10 mouse cellular contexts compared by ENCODE assay signal in genomic region chr8:45064197-45064869, GRCm38 (mm10). TPM values are rescaled to one million over a fixed set of nuclear protein-coding genes. Genes with fewer than 3 reads are reported as not detected.
DNase-seq lines count a peak whose midpoint lies in the region; ATAC-seq and TF ChIP-seq lines count a peak whose summit lies in the region.
"Had no signal": no experiment of that assay in that cellular context is flagged by ENCODE, and none has a peak within 500 bp of the region (broad histone marks: within the 10 kb centered on the region; RNA-seq: fewer than 3 reads in every experiment).

No protein-coding gene starts in this region.

- TF ChIP-seq EP300 in ES-Bruce4 (IDR thresholded peaks at IDR 0.05; ENCODE audit: insufficient read depth, low read depth, low read length): peak; percentile 85

- H3K4me3 ChIP-seq in forebrain, embryonic 11.5 days (ENCODE audit: low read depth, low read length): no peak overlapping the region
- no peak overlapping the region for H3K4me3 ChIP-seq in forebrain, embryonic 15.5 days
- H3K4me3 ChIP-seq in ES-Bruce4 (ENCODE audit: low read depth, low read length): no peak overlapping the region
- H3K4me3 ChIP-seq in forebrain, embryonic 14.5 days (ENCODE audit: low read depth, low read length): no peak overlapping the region
- H3K4me3 ChIP-seq in midbrain, embryonic 12.5 days: no peak overlapping the region
- H3K4me3 ChIP-seq: liver, embryonic 13.5 days had no signal

- 0 out of 2 replicates have a peak, but pooled peaks cover 4% of the 10 kb centered on the region for H3K4me1 ChIP-seq in forebrain, embryonic 11.5 days (replicated peaks; ENCODE audit: control insufficient read depth, insufficient read depth, low read length)
- peaks cover 4% of the 10 kb centered on the region for H3K4me1 ChIP-seq in forebrain, embryonic 15.5 days
- no peaks in the 10 kb centered on the region for H3K4me1 ChIP-seq in ES-Bruce4 (ENCODE audit: control insufficient read depth, insufficient read depth, low read length)
- no peaks in the 10 kb centered on the region for H3K4me1 ChIP-seq in forebrain, embryonic 14.5 days (ENCODE audit: control insufficient read depth, insufficient read depth, low read length)
- peaks cover 11% of the 10 kb centered on the region for H3K4me1 ChIP-seq in midbrain, embryonic 12.5 days
- H3K4me1 ChIP-seq: liver, embryonic 13.5 days had no signal

- H3K9ac ChIP-seq in forebrain, embryonic 11.5 days (ENCODE audit: low read length): no peak overlapping the region
- H3K9ac ChIP-seq in forebrain, embryonic 15.5 days (replicated peaks): no peak overlapping the region
- peak overlapping the region; percentile 45 for H3K9ac ChIP-seq in ES-Bruce4 (ENCODE audit: low read depth, poor library complexity, severe bottlenecking)
- no peak overlapping the region for H3K9ac ChIP-seq in forebrain, embryonic 14.5 days (ENCODE audit: low read length)
- H3K9ac ChIP-seq in midbrain, embryonic 12.5 days (replicated peaks): no peak overlapping the region
- H3K9ac ChIP-seq: liver, embryonic 13.5 days had no signal

- peak; percentile 60 for DNase-seq in forebrain, embryonic 11.5 days (ENCODE audit: low spot score)
- DNase-seq in forebrain, embryonic 14.5 days (ENCODE audit: low spot score): no peak
- DNase-seq in thymus, postnatal 10 days (ENCODE audit: low spot score in 2 of 2): no peak
- no peak for DNase-seq in urinary bladder, adult 18-20 months (ENCODE audit: low spot score in 2 of 2)
- no peak for DNase-seq in natural killer cell, adult 2 months (ENCODE audit: low spot score in 2 of 2)
- DNase-seq: liver, embryonic 13.5 days had no signal

- no peaks in the 10 kb centered on the region for H3K27me3 ChIP-seq in forebrain, embryonic 11.5 days (ENCODE audit: control insufficient read depth, insufficient read depth, low read length)
- no peaks in the 10 kb centered on the region for H3K27me3 ChIP-seq in forebrain, embryonic 15.5 days
- H3K27me3 ChIP-seq in ES-Bruce4 (ENCODE audit: control insufficient read depth, insufficient read depth, low read length, poor library complexity, severe bottlenecking): no peaks in the 10 kb centered on the region
- H3K27me3 ChIP-seq in forebrain, embryonic 14.5 days (replicated peaks; ENCODE audit: control insufficient read depth, insufficient read depth, low read length): no peaks in the 10 kb centered on the region
- no peaks in the 10 kb centered on the region for H3K27me3 ChIP-seq in midbrain, embryonic 12.5 days
- H3K27me3 ChIP-seq: liver, embryonic 13.5 days had no signal

- no peak overlapping the region for H3K4me2 ChIP-seq in forebrain, embryonic 11.5 days (ENCODE audit: low read depth, low read length, severe bottlenecking)
- H3K4me2 ChIP-seq in forebrain, embryonic 15.5 days (replicated peaks): no peak overlapping the region
- no peak overlapping the region for H3K4me2 ChIP-seq in forebrain, embryonic 14.5 days (ENCODE audit: low read length)
- no peak overlapping the region for H3K4me2 ChIP-seq in midbrain, embryonic 12.5 days (replicated peaks)

- peak; percentile 77 for ATAC-seq in forebrain, embryonic 11.5 days (replicated peaks; ENCODE audit: low FRiP score)
- no peak for ATAC-seq in forebrain, embryonic 15.5 days (replicated peaks)
- peak; percentile 16; the same call in 1 of the 2 replicates for ATAC-seq in forebrain, embryonic 14.5 days
- peak; percentile 35 for ATAC-seq in midbrain, embryonic 12.5 days (ENCODE audit: low FRiP score, low read depth)

- no peaks in the 10 kb centered on the region for H3K9me3 ChIP-seq in forebrain, embryonic 11.5 days (ENCODE audit: control insufficient read depth, low read length)
- H3K9me3 ChIP-seq in forebrain, embryonic 15.5 days: no peaks in the 10 kb centered on the region
- H3K9me3 ChIP-seq in ES-Bruce4 (replicated peaks; ENCODE audit: control insufficient read depth, insufficient read depth, low read length, poor library complexity, severe bottlenecking): peaks cover 16% of the 10 kb centered on the region
- H3K9me3 ChIP-seq in forebrain, embryonic 14.5 days (replicated peaks; ENCODE audit: control insufficient read depth, low read length): no peaks in the 10 kb centered on the region
- no peaks in the 10 kb centered on the region for H3K9me3 ChIP-seq in midbrain, embryonic 12.5 days
- H3K9me3 ChIP-seq: liver, embryonic 13.5 days had no signal

- no peak for TF ChIP-seq CTCF in ES-Bruce4 (IDR thresholded peaks at IDR 0.05; ENCODE audit: low read depth, low read length)

- no peaks in the 10 kb centered on the region for H3K36me3 ChIP-seq in forebrain, embryonic 11.5 days (ENCODE audit: control insufficient read depth, insufficient read depth, low read length)
- no peaks in the 10 kb centered on the region for H3K36me3 ChIP-seq in forebrain, embryonic 15.5 days
- no peaks in the 10 kb centered on the region for H3K36me3 ChIP-seq in ES-Bruce4 (ENCODE audit: control insufficient read depth, insufficient read depth, low read length, poor library complexity, severe bottlenecking)
- H3K36me3 ChIP-seq in forebrain, embryonic 14.5 days (ENCODE audit: control insufficient read depth, insufficient read depth, low read length): no peaks in the 10 kb centered on the region
- no peaks in the 10 kb centered on the region for H3K36me3 ChIP-seq in midbrain, embryonic 12.5 days
- H3K36me3 ChIP-seq: liver, embryonic 13.5 days had no signal

- 24% methylated on average over 8 of the region's 8 CpGs for WGBS in forebrain, embryonic 11.5 days
- WGBS in forebrain, embryonic 15.5 days: 11% methylated on average over 7 of the region's 8 CpGs
- WGBS in forebrain, embryonic 14.5 days: 10% methylated on average over 8 of the region's 8 CpGs
- WGBS in midbrain, embryonic 12.5 days: 19% methylated on average over 7 of the region's 8 CpGs

- H3K27ac ChIP-seq in forebrain, embryonic 11.5 days (ENCODE audit: low read depth, low read length): no peak overlapping the region
- H3K27ac ChIP-seq in forebrain, embryonic 15.5 days (replicated peaks): no peak overlapping the region
- H3K27ac ChIP-seq in ES-Bruce4 (ENCODE audit: insufficient read depth, low read length): peak overlapping the region; percentile 91
- no peak overlapping the region for H3K27ac ChIP-seq in forebrain, embryonic 14.5 days (ENCODE audit: low read depth, low read length)
- H3K27ac ChIP-seq in midbrain, embryonic 12.5 days (replicated peaks): no peak overlapping the region
- H3K27ac ChIP-seq: liver, embryonic 13.5 days had no signal

- no peak for TF ChIP-seq POLR2A in ES-Bruce4 (IDR thresholded peaks at IDR 0.05; ENCODE audit: insufficient read depth, low read length)

RNA-seq across cellular contexts. Expression of gene Mtnr1a, which starts 4.6 kb away (rescaled TPM):
- 0.17 and 0.20 TPM in 2 replicates for polyA plus RNA-seq in forebrain, embryonic 11.5 days (2014; fragmentation: Nextera tagmentation; extraction: Ambion mirVana)
- polyA plus RNA-seq in forebrain, embryonic 15.5 days (2015; fragmentation: Nextera tagmentation; extraction: Ambion mirVana): 0.15 TPM in 1 of 2 replicates, not detected in the other
- not detected in 2 replicates for polyA plus RNA-seq in ES-Bruce4 (2011; ENCODE audit: insufficient read depth, insufficient read length, low read depth, missing spikeins)
- polyA plus RNA-seq in forebrain, embryonic 14.5 days (2014; fragmentation: Nextera tagmentation; extraction: Ambion mirVana): 0.58 TPM in 1 of 2 replicates, not detected in the other
- 0.11 and 0.38 TPM in 2 replicates for polyA plus RNA-seq in midbrain, embryonic 12.5 days (2016; fragmentation: Nextera tagmentation; extraction: Ambion mirVana)
- polyA plus RNA-seq: gonadal fat pad, adult 2 months; liver, embryonic 13.5 days had no signal
